Mouse (Mus musculus) ES-Bruce4 (cell line): ENCODE data around the gene Htr1f. TPM values are rescaled to one million over a fixed set of nuclear protein-coding genes. Genes with fewer than 3 reads are reported as not detected.

Source experiments
- H3K27ac ChIP-seq: 2 replicates; pipeline ENCODE4 v1.5.1; 2012; ENCODE audit warnings: low read length, inconsistent platforms; ENCODE audit not compliant: insufficient read depth
- H3K27me3 ChIP-seq: 2 replicates; pipeline ENCODE4 v1.6.1; 2012; ENCODE audit warnings: mild to moderate bottlenecking, low read length, inconsistent platforms; ENCODE audit not compliant: control insufficient read depth, poor library complexity, insufficient read depth, severe bottlenecking
- H3K36me3 ChIP-seq: 2 replicates; pipeline ENCODE4 v1.6.1; 2012; ENCODE audit warnings: inconsistent platforms, mild to moderate bottlenecking, low read length, moderate library complexity; ENCODE audit not compliant: control insufficient read depth, poor library complexity, insufficient read depth, severe bottlenecking
- H3K4me1 ChIP-seq: one replicate; pipeline ENCODE4 v1.8.1; 2011; ENCODE audit warnings: low read length; ENCODE audit not compliant: control insufficient read depth, insufficient read depth
- H3K4me3 ChIP-seq: 2 replicates; pipeline ENCODE4 v1.5.1; 2011; ENCODE audit warnings: low read depth, mild to moderate bottlenecking, low read length
- H3K9ac ChIP-seq: 2 replicates; pipeline ENCODE4 v1.6.1; 2012; ENCODE audit warnings: low read depth, mild to moderate bottlenecking, inconsistent platforms; ENCODE audit not compliant: poor library complexity, severe bottlenecking
- H3K9me3 ChIP-seq: replicated peaks from 2 replicates; pipeline ENCODE4 v1.6.1; 2012; ENCODE audit warnings: mild to moderate bottlenecking, low read length, inconsistent platforms; ENCODE audit not compliant: control insufficient read depth, poor library complexity, insufficient read depth, severe bottlenecking
- CTCF ChIP-seq: IDR thresholded peaks from one replicate; pipeline ENCODE4 v1.8.1; 2011; ENCODE audit warnings: low read depth, low read length
- EP300 ChIP-seq: IDR thresholded peaks from 2 replicates; pipeline ENCODE4 v1.6.1; 2011; ENCODE audit warnings: low read depth, low read length; ENCODE audit not compliant: insufficient read depth
- POLR2A ChIP-seq: IDR thresholded peaks from one replicate; pipeline ENCODE4 v1.8.1; 2011; ENCODE audit warnings: low read length; ENCODE audit not compliant: insufficient read depth
- polyA plus RNA-seq: library from polyadenylated mRNA; stranded (reverse); fragments of >200 nt; gene quantifications from 2 replicates; pipeline ENCODE4 v1.2.4, GENCODE M21; 2011; ENCODE audit warnings: low read depth; ENCODE audit not compliant: missing spikeins, insufficient read depth, insufficient read length

Gene Htr1f
- polyA plus RNA-seq, 1 experiment = not detected

- TF ChIP-seq EP300 (no peak), POLR2A (no peak), CTCF (no peak)
Measured at GRCm38 (mm10) chr16:64934793-64935192, 170.9 kb downstream of the Htr1f start.

GRCm38 (mm10) chr16:64934011-64934410, 171.6 kb downstream of the Htr1f start:
- no peak for TF ChIP-seq EP300
- TF ChIP-seq CTCF = no peak
- TF ChIP-seq POLR2A = no peak
- H3K9ac ChIP-seq = no peak overlapping the region

More at GRCm38 (mm10) chr16:64934793-64935192, 170.9 kb downstream of the Htr1f start:
- Histone ChIP-seq H3K9ac (no peak overlapping the region), H3K36me3 (no peaks in the 10 kb centered on the region), H3K4me3 (no peak overlapping the region), H3K27ac (no peak overlapping the region), H3K4me1 (no peaks in the 10 kb centered on the region), H3K27me3 (no peaks in the 10 kb centered on the region), H3K9me3 (no peaks in the 10 kb centered on the region)

GRCm38 (mm10) chr16:64923500-64923899, 182.2 kb downstream of the Htr1f start:
- Histone ChIP-seq H3K4me1 (no peaks in the 10 kb centered on the region), H3K27me3 (no peaks in the 10 kb centered on the region), H3K9ac (no peak overlapping the region), H3K36me3 (no peaks in the 10 kb centered on the region), H3K27ac (no peak overlapping the region), H3K4me3 (no peak overlapping the region), H3K9me3 (no peaks in the 10 kb centered on the region; the same call in 1 of the 2 replicates)
- no peak for TF ChIP-seq CTCF
- no peak for TF ChIP-seq POLR2A
- TF ChIP-seq EP300 = no peak

More at GRCm38 (mm10) chr16:64934011-64934410, 171.6 kb downstream of the Htr1f start:
- Histone ChIP-seq H3K4me1 (no peaks in the 10 kb centered on the region), H3K9me3 (no peaks in the 10 kb centered on the region), H3K27me3 (no peaks in the 10 kb centered on the region), H3K4me3 (no peak overlapping the region), H3K27ac (no peak overlapping the region), H3K36me3 (no peaks in the 10 kb centered on the region)

- Histone ChIP-seq H3K27me3 (no peaks in the 10 kb centered on the region), H3K4me1 (no peaks in the 10 kb centered on the region), H3K4me3 (no peak overlapping the region), H3K36me3 (no peaks in the 10 kb centered on the region), H3K9ac (no peak overlapping the region), H3K9me3 (no peaks in the 10 kb centered on the region), H3K27ac (no peak overlapping the region)
- no peak for TF ChIP-seq CTCF
- TF ChIP-seq EP300 = no peak
- no peak for TF ChIP-seq POLR2A
Measured at GRCm38 (mm10) chr16:64908747-64909146, 196.9 kb downstream of the Htr1f start.

- Histone ChIP-seq H3K27ac (no peak overlapping the region), H3K36me3 (no peaks in the 10 kb centered on the region), H3K4me3 (no peak overlapping the region), H3K9me3 (no peaks in the 10 kb centered on the region), H3K4me1 (no peaks in the 10 kb centered on the region), H3K9ac (no peak overlapping the region), H3K27me3 (no peaks in the 10 kb centered on the region)
- no peak for TF ChIP-seq CTCF
- no peak for TF ChIP-seq EP300
- TF ChIP-seq POLR2A = no peak
Measured at GRCm38 (mm10) chr16:64907112-64907511, 198.5 kb downstream of the Htr1f start.

GRCm38 (mm10) chr16:64903328-64903727, 202.3 kb downstream of the Htr1f start:
- Histone ChIP-seq H3K4me3 (no peak overlapping the region), H3K9me3 (no peaks in the 10 kb centered on the region), H3K27me3 (no peaks in the 10 kb centered on the region), H3K27ac (no peak overlapping the region), H3K36me3 (no peaks in the 10 kb centered on the region), H3K4me1 (no peaks in the 10 kb centered on the region), H3K9ac (no peak overlapping the region)
- TF ChIP-seq CTCF = no peak
- TF ChIP-seq EP300 = no peak
- no peak for TF ChIP-seq POLR2A
